ENCODE assay signal across 8 mouse cellular contexts in genomic region chr14:122476041-122476821, GRCm38 (mm10). TPM values are rescaled to one million over a fixed set of nuclear protein-coding genes. Genes with fewer than 3 reads are reported as not detected.
A peak's percentile ranks its signal among the peaks of the same experiment; 100 is the strongest.
DNase-seq lines count a peak whose midpoint lies in the region; ATAC-seq lines count a peak whose summit lies in the region.

No protein-coding gene starts in this region.

- 2% methylated on average over 62 of the region's 62 CpGs for WGBS in liver, embryonic 13.5 days (ENCODE audit: insufficient replicate concordance)
- WGBS in stomach, embryonic 15.5 days = under 1% methylated on average over 62 of the region's 62 CpGs

- H3K27me3 ChIP-seq in liver, embryonic 13.5 days = peaks cover 99% of the 10 kb centered on the region
- peaks cover 86% of the 10 kb centered on the region for H3K27me3 ChIP-seq in stomach, embryonic 15.5 days (replicated peaks)

- no peak overlapping the region for H3K9ac ChIP-seq in liver, embryonic 13.5 days
- no peak overlapping the region for H3K9ac ChIP-seq in stomach, embryonic 15.5 days

- no peaks in the 10 kb centered on the region for H3K36me3 ChIP-seq in liver, embryonic 13.5 days
- no peaks in the 10 kb centered on the region for H3K36me3 ChIP-seq in stomach, embryonic 15.5 days

- H3K4me3 ChIP-seq in liver, embryonic 13.5 days (replicated peaks) = peak overlapping the region; percentile 38
- H3K4me3 ChIP-seq in stomach, embryonic 15.5 days (replicated peaks) = peak overlapping the region; percentile 37

- ATAC-seq in liver, embryonic 13.5 days (ENCODE audit: low read depth) = no peak
- ATAC-seq in stomach, embryonic 15.5 days (ENCODE audit: insufficient read depth, low FRiP score, low read depth) = no peak
- ATAC-seq in erythroid progenitor cell, adult 5-6 weeks (replicated peaks; ENCODE audit: low FRiP score, poor library complexity, severe bottlenecking) = no peak

- no peak overlapping the region for H3K27ac ChIP-seq in liver, embryonic 13.5 days
- no peak overlapping the region for H3K27ac ChIP-seq in stomach, embryonic 15.5 days

- H3K4me2 ChIP-seq in liver, embryonic 13.5 days = peak overlapping the region; percentile 57
- H3K4me2 ChIP-seq in stomach, embryonic 15.5 days = peak overlapping the region; percentile 71

- peak; percentile 34 to 47 for DNase-seq in layer of hippocampus, postnatal 10 days (ENCODE audit: low spot score in 2 of 2)
- DNase-seq in layer of hippocampus, adult 9-11 months = no peak
- peak; percentile 54 for DNase-seq in cerebellum, adult 9-10 months
- peak; percentile 35 for DNase-seq in forelimb bud, embryonic 11.5 days (ENCODE audit: low read depth, low spot score)
- DNase-seq in liver, embryonic 13.5 days = no peak
- DNase-seq in frontal cortex, postnatal 36 days (ENCODE audit: low spot score in 2 of 2) = no peak

- H3K9me3 ChIP-seq in liver, embryonic 13.5 days (replicated peaks) = no peaks in the 10 kb centered on the region
- H3K9me3 ChIP-seq in stomach, embryonic 15.5 days = no peaks in the 10 kb centered on the region

- H3K4me1 ChIP-seq in liver, embryonic 13.5 days (replicated peaks) = peaks cover 15% of the 10 kb centered on the region
- peaks cover 19% of the 10 kb centered on the region for H3K4me1 ChIP-seq in stomach, embryonic 15.5 days

RNA-seq across cellular contexts. Expression of gene Zic2, which starts 1.0 kb away (rescaled TPM):
- 10 to 100 TPM; 23.7 to 25.4 TPM for total RNA-seq in layer of hippocampus, postnatal 10 days (2021)
- polyA plus RNA-seq in liver, embryonic 13.5 days (2015; fragmentation: Nextera tagmentation; extraction: Ambion mirVana) = not detected in 2 replicates
- not detected in 2 replicates for polyA plus RNA-seq in stomach, embryonic 15.5 days (2015; fragmentation: Nextera tagmentation; extraction: Ambion mirVana)
- total RNA-seq in erythroid progenitor cell, adult 5-6 weeks (2015; ENCODE audit: low replicate concordance) = not detected in 2 replicates
- total RNA-seq in erythroid progenitor cell, adult 5-6 weeks (2017; ENCODE audit: low replicate concordance) = not detected in 2 replicates

RNA-seq across cellular contexts. Expression of gene Zic5, which starts 10.8 kb away (rescaled TPM):
- total RNA-seq in layer of hippocampus, postnatal 10 days (2021) = 1 to 10 TPM; 4.3 to 5.4 TPM
- 0.02 TPM in 1 of 2 replicates, not detected in the other for polyA plus RNA-seq in liver, embryonic 13.5 days (2015; fragmentation: Nextera tagmentation; extraction: Ambion mirVana)
- not detected in 2 replicates for polyA plus RNA-seq in stomach, embryonic 15.5 days (2015; fragmentation: Nextera tagmentation; extraction: Ambion mirVana)
- total RNA-seq in erythroid progenitor cell, adult 5-6 weeks (2015; ENCODE audit: low replicate concordance) = not detected in 2 replicates
- not detected in 2 replicates for total RNA-seq in erythroid progenitor cell, adult 5-6 weeks (2017; ENCODE audit: low replicate concordance)

RNA-seq across cellular contexts. Expression of gene Gm10837, which starts 14.2 kb away (rescaled TPM):
- not detected for total RNA-seq in layer of hippocampus, postnatal 10 days (2021)
- polyA plus RNA-seq in liver, embryonic 13.5 days (2015; fragmentation: Nextera tagmentation; extraction: Ambion mirVana) = not detected in 2 replicates
- not detected in 2 replicates for polyA plus RNA-seq in stomach, embryonic 15.5 days (2015; fragmentation: Nextera tagmentation; extraction: Ambion mirVana)
- total RNA-seq in erythroid progenitor cell, adult 5-6 weeks (2015; ENCODE audit: low replicate concordance) = not detected in 2 replicates
- not detected in 2 replicates for total RNA-seq in erythroid progenitor cell, adult 5-6 weeks (2017; ENCODE audit: low replicate concordance)

RNA-seq across cellular contexts. Expression of gene Gm5089, which starts 25.3 kb away (rescaled TPM):
- total RNA-seq in layer of hippocampus, postnatal 10 days (2021) = under 1 TPM; 0.23 to 0.38 TPM
- not detected in 2 replicates for polyA plus RNA-seq in liver, embryonic 13.5 days (2015; fragmentation: Nextera tagmentation; extraction: Ambion mirVana)
- polyA plus RNA-seq in stomach, embryonic 15.5 days (2015; fragmentation: Nextera tagmentation; extraction: Ambion mirVana) = 0.06 TPM in 1 of 2 replicates, not detected in the other
- total RNA-seq in erythroid progenitor cell, adult 5-6 weeks (2015; ENCODE audit: low replicate concordance) = not detected in 2 replicates
- not detected in 2 replicates for total RNA-seq in erythroid progenitor cell, adult 5-6 weeks (2017; ENCODE audit: low replicate concordance)

RNA-seq across cellular contexts. Expression of gene Pcca, which starts 57.9 kb away (rescaled TPM):
- total RNA-seq in layer of hippocampus, postnatal 10 days (2021) = 10 to 100 TPM; 32.5 to 49.2 TPM
- 12.6 and 13.2 TPM in 2 replicates for polyA plus RNA-seq in liver, embryonic 13.5 days (2015; fragmentation: Nextera tagmentation; extraction: Ambion mirVana)
- polyA plus RNA-seq in stomach, embryonic 15.5 days (2015; fragmentation: Nextera tagmentation; extraction: Ambion mirVana) = 19.2 and 20.2 TPM in 2 replicates
- 12.6 and 13.0 TPM in 2 replicates for total RNA-seq in erythroid progenitor cell, adult 5-6 weeks (2015; ENCODE audit: low replicate concordance)
- 2.9 and 12.1 TPM in 2 replicates for total RNA-seq in erythroid progenitor cell, adult 5-6 weeks (2017; ENCODE audit: low replicate concordance)

Comparison
In these comparisons a context has a peak if more than half of its experiments do, and no peak if none do; other contexts are left out.
1. DNase-seq: peak in layer of hippocampus, postnatal 10 days (2 of 2), cerebellum, adult 9-10 months (single experiment) and forelimb bud, embryonic 11.5 days (single experiment); none in layer of hippocampus, adult 9-11 months (single experiment), liver, embryonic 13.5 days (single experiment) and frontal cortex, postnatal 36 days (0 of 2).
2. RNA of gene Zic2, which starts 1.0 kb away (total RNA-seq): 23.7 to 25.4 TPM in layer of hippocampus, postnatal 10 days; not detected in erythroid progenitor cell, adult 5-6 weeks; every median in the first group is over 10 times any median in the second.
3. RNA of gene Zic5, which starts 10.8 kb away (total RNA-seq): 4.3 to 5.4 TPM in layer of hippocampus, postnatal 10 days; not detected in erythroid progenitor cell, adult 5-6 weeks; every median in the first group is over 4 times any median in the second.